Mouse (Mus musculus) megakaryocyte-erythroid progenitor cell, adult 5-6 weeks (primary cell): Measurements from ENCODE around the gene Gm10229. TPM values are rescaled to one million over a fixed set of nuclear protein-coding genes. Genes with fewer than 3 reads are reported as not detected.
"Not testable (repeated sequence)": the region's sequence is repeated elsewhere in the genome, so short reads cannot be mapped to it uniquely, and the experiment has no call there.

Experiments used
- ATAC-seq: replicated peaks from 2 replicates; pipeline ENCODE4 v1.8.0; 2016; ENCODE audit warnings: mild to moderate bottlenecking, inconsistent platforms; ENCODE audit not compliant: severe bottlenecking, poor library complexity, low FRiP score, low TSS enrichment
- total RNA-seq, 2 experiments: library from RNA; stranded (forward) in 1 of 2; stranded (reverse) in 1 of 2; fragments of 200-1000, 215-1000 nt in 1 of 2; fragments of >200 nt in 1 of 2; fragmentation: Nextera tagmentation in 1 of 2; gene quantifications; 2 replicates each; pipeline ENCODE4 v1.2.3; 2014 to 2017

The Gm10229 gene
- total RNA-seq (2014; fragmentation: Nextera tagmentation) (not detected in 2 replicates), total RNA-seq (2017) (not detected in 2 replicates)

- not testable (repeated sequence) for ATAC-seq
Observed at GRCm38 (mm10) chr16:89014984-89015383, at the start of gene Gm10229. Gene Gm10229, plus strand, starts transcription at chr16:89015284.

- no peak for ATAC-seq
Observed at GRCm38 (mm10) chr16:89010659-89011058, 4.4 kb upstream of the Gm10229 start, which contains the start of gene Krtap22-2. Gene Krtap22-2, minus strand, starts transcription at chr16:89010759.

GRCm38 (mm10) chr16:89013973-89014372, 1.1 kb upstream of the Gm10229 start:
- ATAC-seq: no peak

- ATAC-seq: not testable (repeated sequence)
Observed at GRCm38 (mm10) chr16:89031399-89031798, 16.3 kb downstream of the Gm10229 start, which contains the start of gene Krtap6-1. Gene Krtap6-1, plus strand, starts transcription at chr16:89031699.

GRCm38 (mm10) chr16:89041372-89041771, 26.3 kb downstream of the Gm10229 start, which contains the start of gene Gm10228:
Gene Gm10228, minus strand, starts transcription at chr16:89041472.
- not testable (repeated sequence) for ATAC-seq

GRCm38 (mm10) chr16:89047783-89048182, 32.7 kb downstream of the Gm10229 start, which contains the start of gene Krtap6-5:
Gene Krtap6-5, minus strand, starts transcription at chr16:89047883.
- ATAC-seq: no peak

- ATAC-seq: not testable (repeated sequence)
Observed at GRCm38 (mm10) chr16:89063902-89064301, 48.8 kb downstream of the Gm10229 start, which contains the start of gene 1110025L11Rik. Gene 1110025L11Rik, minus strand, starts transcription at chr16:89064002.

Other genes starting within 250 kb of the Gm10229 start
- not detected in 2 replicates for gene 2310057N15Rik, start 241.1 kb upstream of the Gm10229 start, total RNA-seq (2014; fragmentation: Nextera tagmentation)
- not detected in 2 replicates for gene 2310057N15Rik, start 241.1 kb upstream of the Gm10229 start, total RNA-seq (2017)
- not detected in 2 replicates for gene Gm5965, start 237.4 kb upstream of the Gm10229 start, total RNA-seq (2014; fragmentation: Nextera tagmentation)
- gene Gm5965, start 237.4 kb upstream of the Gm10229 start, total RNA-seq (2017): not detected in 2 replicates
- not detected in 2 replicates for gene Gm20741, start 203.1 kb upstream of the Gm10229 start, total RNA-seq (2014; fragmentation: Nextera tagmentation)
- gene Gm20741, start 203.1 kb upstream of the Gm10229 start, total RNA-seq (2017): not detected in 2 replicates
- not detected in 2 replicates for gene Krtap15, start 195.1 kb upstream of the Gm10229 start, total RNA-seq (2014; fragmentation: Nextera tagmentation)
- not detected in 2 replicates for gene Krtap15, start 195.1 kb upstream of the Gm10229 start, total RNA-seq (2017)
- not detected in 2 replicates for gene Krtap14, start 189.1 kb upstream of the Gm10229 start, total RNA-seq (2014; fragmentation: Nextera tagmentation)
- not detected in 2 replicates for gene Krtap14, start 189.1 kb upstream of the Gm10229 start, total RNA-seq (2017)
- not detected in 2 replicates for gene Krtap19-1, start 145.9 kb upstream of the Gm10229 start, total RNA-seq (2014; fragmentation: Nextera tagmentation)
- not detected in 2 replicates for gene Krtap19-1, start 145.9 kb upstream of the Gm10229 start, total RNA-seq (2017)
- gene Krtap19-2, start 141.0 kb upstream of the Gm10229 start, total RNA-seq (2014; fragmentation: Nextera tagmentation): not detected in 2 replicates
- gene Krtap19-2, start 141.0 kb upstream of the Gm10229 start, total RNA-seq (2017): not detected in 2 replicates
- not detected in 2 replicates for gene Krtap19-3, start 137.2 kb upstream of the Gm10229 start, total RNA-seq (2014; fragmentation: Nextera tagmentation)
- gene Krtap19-3, start 137.2 kb upstream of the Gm10229 start, total RNA-seq (2017): not detected in 2 replicates
- not detected in 2 replicates for gene Krtap19-4, start 130.2 kb upstream of the Gm10229 start, total RNA-seq (2014; fragmentation: Nextera tagmentation)
- not detected in 2 replicates for gene Krtap19-4, start 130.2 kb upstream of the Gm10229 start, total RNA-seq (2017)
- gene Krtap19-5, start 118.8 kb upstream of the Gm10229 start, total RNA-seq (2014; fragmentation: Nextera tagmentation): not detected in 2 replicates
- gene Krtap19-5, start 118.8 kb upstream of the Gm10229 start, total RNA-seq (2017): not detected in 2 replicates
- gene Krtap19-9b, start 83.0 kb upstream of the Gm10229 start, total RNA-seq (2014; fragmentation: Nextera tagmentation): not detected in 2 replicates
- not detected in 2 replicates for gene Krtap19-9b, start 83.0 kb upstream of the Gm10229 start, total RNA-seq (2017)
- gene Krtap16-3, start 52.4 kb upstream of the Gm10229 start, total RNA-seq (2014; fragmentation: Nextera tagmentation): not detected in 2 replicates
- gene Krtap16-3, start 52.4 kb upstream of the Gm10229 start, total RNA-seq (2017): not detected in 2 replicates
- not detected in 2 replicates for gene Krtap22-2, start 4.5 kb upstream of the Gm10229 start, total RNA-seq (2014; fragmentation: Nextera tagmentation)
- gene Krtap22-2, start 4.5 kb upstream of the Gm10229 start, total RNA-seq (2017): not detected in 2 replicates
- not detected in 2 replicates for gene Krtap6-1, start 16.4 kb downstream of the Gm10229 start, total RNA-seq (2014; fragmentation: Nextera tagmentation)
- gene Krtap6-1, start 16.4 kb downstream of the Gm10229 start, total RNA-seq (2017): not detected in 2 replicates
- gene Gm10228, start 26.2 kb downstream of the Gm10229 start, total RNA-seq (2014; fragmentation: Nextera tagmentation): not detected in 2 replicates
- gene Gm10228, start 26.2 kb downstream of the Gm10229 start, total RNA-seq (2017): not detected in 2 replicates
- not detected in 2 replicates for gene Krtap6-5, start 32.6 kb downstream of the Gm10229 start, total RNA-seq (2014; fragmentation: Nextera tagmentation)
- gene Krtap6-5, start 32.6 kb downstream of the Gm10229 start, total RNA-seq (2017): not detected in 2 replicates
- not detected in 2 replicates for gene 1110025L11Rik, start 48.7 kb downstream of the Gm10229 start, total RNA-seq (2014; fragmentation: Nextera tagmentation)
- not detected in 2 replicates for gene 1110025L11Rik, start 48.7 kb downstream of the Gm10229 start, total RNA-seq (2017)
- gene Krtap6-3, start 68.7 kb downstream of the Gm10229 start, total RNA-seq (2014; fragmentation: Nextera tagmentation): not detected in 2 replicates
- gene Krtap6-3, start 68.7 kb downstream of the Gm10229 start, total RNA-seq (2017): not detected in 2 replicates
- not detected in 2 replicates for gene Gm6358, start 125.6 kb downstream of the Gm10229 start, total RNA-seq (2014; fragmentation: Nextera tagmentation)
- gene Gm6358, start 125.6 kb downstream of the Gm10229 start, total RNA-seq (2017): not detected in 2 replicates
- gene Gm10061, start 135.8 kb downstream of the Gm10229 start, total RNA-seq (2014; fragmentation: Nextera tagmentation): not detected in 2 replicates
- not detected in 2 replicates for gene Gm10061, start 135.8 kb downstream of the Gm10229 start, total RNA-seq (2017)
- gene Gm9789, start 142.7 kb downstream of the Gm10229 start, total RNA-seq (2014; fragmentation: Nextera tagmentation): not detected in 2 replicates
- not detected in 2 replicates for gene Gm9789, start 142.7 kb downstream of the Gm10229 start, total RNA-seq (2017)
- not detected in 2 replicates for gene Gm7735, start 154.2 kb downstream of the Gm10229 start, total RNA-seq (2014; fragmentation: Nextera tagmentation)
- gene Gm7735, start 154.2 kb downstream of the Gm10229 start, total RNA-seq (2017): not detected in 2 replicates
- not detected in 2 replicates for gene 1110057P08Rik, start 159.5 kb downstream of the Gm10229 start, total RNA-seq (2014; fragmentation: Nextera tagmentation)
- gene 1110057P08Rik, start 159.5 kb downstream of the Gm10229 start, total RNA-seq (2017): not detected in 2 replicates
- not detected in 2 replicates for gene Krtap20-2, start 190.6 kb downstream of the Gm10229 start, total RNA-seq (2014; fragmentation: Nextera tagmentation)
- gene Krtap20-2, start 190.6 kb downstream of the Gm10229 start, total RNA-seq (2017): not detected in 2 replicates